Mouse (Mus musculus) intestine, embryonic 16.5 days (tissue): Measurements from ENCODE around the gene Shq1. TPM values are rescaled to one million over a fixed set of nuclear protein-coding genes. Genes with fewer than 3 reads are reported as not detected.

Source experiments
- ATAC-seq: fragments of 200-750 bp; cut with Nextera tagmentation; 2 replicates; pipeline ENCODE4 v1.8.0; 2017; ENCODE audit warnings: moderate TSS enrichment, moderate library complexity
- H3K27ac ChIP-seq: fragments of 300-500 bp; sonication (generic); 2 replicates; pipeline ENCODE4 v1.5.1; 2014; ENCODE audit warnings: mild to moderate bottlenecking, low read length
- H3K27me3 ChIP-seq: fragments of 300-500 bp; sonication (generic); replicated peaks from 2 replicates; pipeline ENCODE4 v1.6.1; 2014; ENCODE audit warnings: low read length, control low read depth, mixed read lengths; ENCODE audit not compliant: control insufficient read depth, insufficient read depth
- H3K36me3 ChIP-seq: fragments of 300-500 bp; sonication (generic); 2 replicates; pipeline ENCODE4 v1.6.1; 2014; ENCODE audit warnings: low read length, control low read depth; ENCODE audit not compliant: control insufficient read depth, insufficient read depth
- H3K4me1 ChIP-seq: fragments of 300-500 bp; sonication (generic); 2 replicates; pipeline ENCODE4 v1.6.1; 2014; ENCODE audit warnings: low read length, control low read depth, mixed read lengths; ENCODE audit not compliant: control insufficient read depth, insufficient read depth
- H3K4me2 ChIP-seq: fragments of 300-500 bp; sonication (generic); 2 replicates; pipeline ENCODE4 v1.6.1; 2014; ENCODE audit warnings: low read depth, low read length, control low read depth
- H3K4me3 ChIP-seq: fragments of 300-500 bp; sonication (generic); 2 replicates; pipeline ENCODE4 v1.5.1; 2014; ENCODE audit warnings: mild to moderate bottlenecking, low read length
- H3K9ac ChIP-seq: fragments of 300-500 bp; sonication (generic); 2 replicates; pipeline ENCODE4 v1.6.1; 2014; ENCODE audit warnings: low read depth, low read length
- H3K9me3 ChIP-seq: fragments of 300-500 bp; sonication (generic); 2 replicates; pipeline ENCODE4 v1.6.1; 2016; ENCODE audit warnings: low read length, control low read depth; ENCODE audit not compliant: control insufficient read depth
- WGBS: fragments of 180-500 bp; shearing (Covaris S2); extraction: QIAGEN DNeasy Blood & Tissue Kit; methylation state at CpG from one replicate; pipeline ENCODE4 v1.1.7; 2014; 5-methylcytosine and 5-hydroxymethylcytosine counted together
- polyA plus RNA-seq: library from polyadenylated mRNA; unstranded; fragments of >200 nt; fragmentation: Nextera tagmentation; extraction: Ambion mirVana; gene quantifications from 2 replicates; pipeline ENCODE4 v1.2.1, GENCODE M21; 2015

The Shq1 gene
- 14.9 and 17.8 TPM in 2 replicates for polyA plus RNA-seq

GRCm38 (mm10) chr6:100670880-100671344 is at the start of gene Shq1:
Gene Shq1 (minus strand): TSS chr6:100671157.
- Histone ChIP-seq H3K27me3 (no peaks in the 10 kb centered on the region), H3K27ac (no peak within 1 kb of the TSS; the same call in 1 of the 2 replicates), H3K9ac (peak within 1 kb of the TSS; percentile 88), H3K4me3 (peak within 1 kb of the TSS; percentile 83), H3K4me1 (peaks cover 8% of the 10 kb centered on the region; the same call in 1 of the 2 replicates), H3K9me3 (no peaks in the 10 kb centered on the region), H3K36me3 (no peaks in the 10 kb centered on the region), H3K4me2 (peak within 1 kb of the TSS; percentile 85)
- ATAC-seq, result peak; percentile 95
- under 1% methylated on average over 49 of the region's 49 CpGs for WGBS

- ATAC-seq, result no peak
- Histone ChIP-seq H3K9me3 (0 out of 2 replicates have a peak, but pooled peaks cover 2% of the 10 kb centered on the region), H3K4me3 (no peak overlapping the region), H3K4me2 (no peak overlapping the region), H3K9ac (no peak overlapping the region), H3K36me3 (no peaks in the 10 kb centered on the region), H3K4me1 (no peaks in the 10 kb centered on the region; the same call in 1 of the 2 replicates), H3K27ac (no peak overlapping the region), H3K27me3 (no peaks in the 10 kb centered on the region; the same call in 1 of the 2 replicates)
- WGBS, result 55% methylated on average over 6 of the region's 6 CpGs
These were observed 49.1 kb upstream of the Shq1 start for GRCm38 (mm10) chr6:100720098-100720501.

- 68% methylated on average over 8 of the region's 8 CpGs for WGBS
- H3K27ac ChIP-seq, result no peak overlapping the region
- H3K4me3 ChIP-seq, result no peak overlapping the region
- no peak overlapping the region for H3K4me2 ChIP-seq
- no peak overlapping the region for H3K9ac ChIP-seq
- ATAC-seq, result no peak
- H3K27me3 ChIP-seq, result no peaks in the 10 kb centered on the region; the same call in 1 of the 2 replicates
- no peaks in the 10 kb centered on the region for H3K36me3 ChIP-seq
- H3K9me3 ChIP-seq, result 0 out of 2 replicates have a peak, but pooled peaks cover 2% of the 10 kb centered on the region
- H3K4me1 ChIP-seq, result no peaks in the 10 kb centered on the region; the same call in 1 of the 2 replicates
These were observed 45.9 kb upstream of the Shq1 start for GRCm38 (mm10) chr6:100716817-100717216.

GRCm38 (mm10) chr6:100716152-100716551 is 45.2 kb upstream of the Shq1 start:
- Histone ChIP-seq H3K36me3 (no peaks in the 10 kb centered on the region), H3K4me3 (no peak overlapping the region), H3K27me3 (no peaks in the 10 kb centered on the region; the same call in 1 of the 2 replicates), H3K9ac (no peak overlapping the region), H3K4me1 (no peaks in the 10 kb centered on the region; the same call in 1 of the 2 replicates), H3K9me3 (0 out of 2 replicates have a peak, but pooled peaks cover 2% of the 10 kb centered on the region), H3K4me2 (no peak overlapping the region), H3K27ac (no peak overlapping the region)
- no peak for ATAC-seq
- WGBS, result 49% methylated on average over 7 of the region's 7 CpGs

- Histone ChIP-seq H3K9me3 (0 out of 2 replicates have a peak, but pooled peaks cover 2% of the 10 kb centered on the region), H3K4me2 (no peak overlapping the region), H3K36me3 (no peaks in the 10 kb centered on the region), H3K4me1 (no peaks in the 10 kb centered on the region; the same call in 1 of the 2 replicates), H3K4me3 (no peak overlapping the region), H3K27ac (no peak overlapping the region), H3K9ac (no peak overlapping the region), H3K27me3 (no peaks in the 10 kb centered on the region; the same call in 1 of the 2 replicates)
- WGBS, result 75% methylated on average over 8 of the region's 8 CpGs
- no peak for ATAC-seq
These were observed 44.4 kb upstream of the Shq1 start for GRCm38 (mm10) chr6:100715296-100715828.

GRCm38 (mm10) chr6:100710866-100711265 is 39.9 kb upstream of the Shq1 start:
- H3K4me2 ChIP-seq, result no peak overlapping the region
- H3K27me3 ChIP-seq, result no peaks in the 10 kb centered on the region; the same call in 1 of the 2 replicates
- H3K4me3 ChIP-seq, result no peak overlapping the region
- no peaks in the 10 kb centered on the region; the same call in 1 of the 2 replicates for H3K4me1 ChIP-seq
- no peak overlapping the region for H3K27ac ChIP-seq
- H3K36me3 ChIP-seq, result no peaks in the 10 kb centered on the region
- H3K9ac ChIP-seq, result no peak overlapping the region
- 82% methylated on average over 5 of the region's 5 CpGs for WGBS
- ATAC-seq, result no peak
- H3K9me3 ChIP-seq, result no peaks in the 10 kb centered on the region

GRCm38 (mm10) chr6:100710170-100710569 is 39.2 kb upstream of the Shq1 start:
- no peak for ATAC-seq
- Histone ChIP-seq H3K27me3 (peaks cover 4% of the 10 kb centered on the region), H3K27ac (no peak overlapping the region), H3K4me3 (no peak overlapping the region), H3K4me2 (no peak overlapping the region), H3K9ac (no peak overlapping the region), H3K36me3 (no peaks in the 10 kb centered on the region), H3K9me3 (no peaks in the 10 kb centered on the region), H3K4me1 (peaks cover 4% of the 10 kb centered on the region)
- 34% methylated on average over 4 of the region's 4 CpGs for WGBS

- ATAC-seq, result peak; percentile 42; the same call in 1 of the 2 replicates
- peaks cover 10% of the 10 kb centered on the region for H3K27me3 ChIP-seq
- no peaks in the 10 kb centered on the region for H3K9me3 ChIP-seq
- H3K4me2 ChIP-seq, result no peak overlapping the region
- no peak overlapping the region for H3K4me3 ChIP-seq
- peaks cover 7% of the 10 kb centered on the region for H3K4me1 ChIP-seq
- H3K27ac ChIP-seq, result no peak overlapping the region
- H3K36me3 ChIP-seq, result no peaks in the 10 kb centered on the region
- H3K9ac ChIP-seq, result no peak overlapping the region
- 27% methylated on average over 7 of the region's 7 CpGs for WGBS
These were observed 38.5 kb upstream of the Shq1 start for GRCm38 (mm10) chr6:100709483-100709882.

GRCm38 (mm10) chr6:100708996-100709395 is 38.0 kb upstream of the Shq1 start:
- Histone ChIP-seq H3K4me2 (no peak overlapping the region), H3K27me3 (peaks cover 15% of the 10 kb centered on the region), H3K9me3 (no peaks in the 10 kb centered on the region), H3K27ac (no peak overlapping the region), H3K4me1 (peaks cover 10% of the 10 kb centered on the region), H3K4me3 (no peak overlapping the region), H3K9ac (no peak overlapping the region), H3K36me3 (no peaks in the 10 kb centered on the region)
- no peak for ATAC-seq
- 82% methylated on average over 9 of the region's 9 CpGs for WGBS
